Comparison of ENCODE assay signal across 32 mouse cellular contexts in genomic region chr11:50798836-50799235, GRCm38 (mm10). TPM values are rescaled to one million over a fixed set of nuclear protein-coding genes. Genes with fewer than 3 reads are reported as not detected.
DNase-seq lines count a peak whose midpoint lies in the region; ATAC-seq and TF ChIP-seq lines count a peak whose summit lies in the region.
"Had no signal": no experiment of that assay in that cellular context is flagged by ENCODE, and none has a peak within 500 bp of the region (broad histone marks: within the 10 kb centered on the region; RNA-seq: fewer than 3 reads in every experiment).

No protein-coding gene starts in this region.

- H3K27me3 ChIP-seq in intestine, postnatal 0 days (replicated peaks; ENCODE audit: control insufficient read depth, insufficient read depth, low read length), result no peaks in the 10 kb centered on the region
- H3K27me3 ChIP-seq in intestine, embryonic 16.5 days (replicated peaks; ENCODE audit: control insufficient read depth, insufficient read depth, low read length), result no peaks in the 10 kb centered on the region
- no peaks in the 10 kb centered on the region for H3K27me3 ChIP-seq in stomach, postnatal 0 days (ENCODE audit: control insufficient read depth, insufficient read depth, low read length)
- H3K27me3 ChIP-seq: embryonic facial prominence, embryonic 15.5 days; heart, embryonic 13.5 days; hindbrain, embryonic 12.5 days; Patski had no signal

- H3K4me1 ChIP-seq in intestine, postnatal 0 days (replicated peaks; ENCODE audit: control insufficient read depth, insufficient read depth, low read length), result no peaks in the 10 kb centered on the region
- H3K4me1 ChIP-seq in intestine, embryonic 16.5 days (ENCODE audit: control insufficient read depth, insufficient read depth, low read length), result no peaks in the 10 kb centered on the region
- no peaks in the 10 kb centered on the region for H3K4me1 ChIP-seq in stomach, postnatal 0 days (replicated peaks; ENCODE audit: control insufficient read depth, insufficient read depth)
- H3K4me1 ChIP-seq: embryonic facial prominence, embryonic 15.5 days; heart, embryonic 13.5 days; hindbrain, embryonic 12.5 days had no signal

- H3K4me3 ChIP-seq in intestine, postnatal 0 days (ENCODE audit: low read depth, low read length), result no peak overlapping the region
- no peak overlapping the region for H3K4me3 ChIP-seq in intestine, embryonic 16.5 days (ENCODE audit: low read length)
- H3K4me3 ChIP-seq in stomach, postnatal 0 days (ENCODE audit: low read depth, low read length), result no peak overlapping the region
- H3K4me3 ChIP-seq: embryonic facial prominence, embryonic 15.5 days; heart, adult 2 months; heart, embryonic 13.5 days; hindbrain, embryonic 12.5 days; myocyte had no signal

- peak; percentile 16 for DNase-seq in A20 (ENCODE audit: low read depth, low spot score)
- DNase-seq in CD8-positive naive resting alpha-beta T cell, adult 2 months (ENCODE audit: low read depth in 2 of 2, low spot score in 2 of 2), result peak; percentile 6 to 12
- no peak for DNase-seq in stomach, postnatal 0 days (ENCODE audit: low spot score)
- DNase-seq in c-Kit-positive CD71-positive TER-119-positive erythroid progenitor cells, embryonic 14.5 days (ENCODE audit: low spot score), result no peak
- no peak for DNase-seq in embryo, embryonic 10 days (ENCODE audit: low spot score)
- DNase-seq: adrenal gland, adult 2 months; cerebellum, adult 18-20 months; cerebellum, postnatal 36 days; gastrocnemius, postnatal 36 days; heart, adult 2 months; heart, postnatal 14 days; kidney, adult 9 months; kidney, postnatal 36 days; layer of hippocampus, postnatal 36 days; lung, postnatal 4 days; right cerebral cortex, adult 18-20 months had no signal

- peak; percentile 24; the same call in 1 of the 2 replicates for TF ChIP-seq CTCF in intestine, postnatal 0 days (IDR thresholded peaks at IDR 0.05; ENCODE audit: low read depth)
- peak; percentile 19; the same call in 1 of the 2 replicates for TF ChIP-seq CTCF in stomach, postnatal 0 days (IDR thresholded peaks at IDR 0.05; ENCODE audit: low read depth)

- no peak for TF ChIP-seq EP300 in stomach, postnatal 0 days (optimal IDR thresholded peaks at IDR 0.05)

- no peak overlapping the region for H3K9ac ChIP-seq in intestine, postnatal 0 days (ENCODE audit: low read depth, low read length)
- no peak overlapping the region for H3K9ac ChIP-seq in intestine, embryonic 16.5 days (ENCODE audit: low read depth, low read length)
- H3K9ac ChIP-seq in stomach, postnatal 0 days (ENCODE audit: low read length), result no peak overlapping the region
- H3K9ac ChIP-seq: embryonic facial prominence, embryonic 15.5 days; heart, embryonic 13.5 days; hindbrain, embryonic 12.5 days had no signal

- H3K27ac ChIP-seq in intestine, postnatal 0 days (ENCODE audit: low read depth, low read length), result no peak overlapping the region
- H3K27ac ChIP-seq in intestine, embryonic 16.5 days (ENCODE audit: low read length), result no peak overlapping the region
- H3K27ac ChIP-seq in stomach, postnatal 0 days (replicated peaks), result no peak overlapping the region
- H3K27ac ChIP-seq: embryonic facial prominence, embryonic 15.5 days; heart, adult 2 months; heart, embryonic 13.5 days; hindbrain, embryonic 12.5 days had no signal

- H3K36me3 ChIP-seq in intestine, postnatal 0 days (ENCODE audit: control insufficient read depth, insufficient read depth), result no peaks in the 10 kb centered on the region
- H3K36me3 ChIP-seq in intestine, embryonic 16.5 days (ENCODE audit: control insufficient read depth, insufficient read depth, low read length), result no peaks in the 10 kb centered on the region
- H3K36me3 ChIP-seq in stomach, postnatal 0 days (ENCODE audit: control insufficient read depth, insufficient read depth, low read length), result no peaks in the 10 kb centered on the region
- H3K36me3 ChIP-seq: G1E; heart, embryonic 13.5 days; hindbrain, embryonic 12.5 days had no signal

- H3K9me3 ChIP-seq in intestine, postnatal 0 days (ENCODE audit: control insufficient read depth), result no peaks in the 10 kb centered on the region
- no peaks in the 10 kb centered on the region for H3K9me3 ChIP-seq in intestine, embryonic 16.5 days (ENCODE audit: control insufficient read depth, low read length)
- H3K9me3 ChIP-seq in stomach, postnatal 0 days (ENCODE audit: control insufficient read depth, low read length), result no peaks in the 10 kb centered on the region
- H3K9me3 ChIP-seq: embryonic facial prominence, embryonic 15.5 days; heart, embryonic 13.5 days; hindbrain, embryonic 12.5 days had no signal

- ATAC-seq in intestine, postnatal 0 days, result no peak
- no peak for ATAC-seq in intestine, embryonic 16.5 days
- no peak for ATAC-seq in stomach, postnatal 0 days (ENCODE audit: low FRiP score, low TSS enrichment)
- ATAC-seq: forebrain, embryonic 16.5 days; Patski had no signal

- no peak overlapping the region for H3K4me2 ChIP-seq in intestine, postnatal 0 days (replicated peaks; ENCODE audit: low read depth)
- H3K4me2 ChIP-seq in intestine, embryonic 16.5 days (ENCODE audit: low read depth, low read length), result no peak overlapping the region
- no peak overlapping the region for H3K4me2 ChIP-seq in stomach, postnatal 0 days (replicated peaks; ENCODE audit: low read depth)
- H3K4me2 ChIP-seq: embryonic facial prominence, embryonic 15.5 days; heart, embryonic 13.5 days; hindbrain, embryonic 12.5 days had no signal

RNA-seq across cellular contexts. Expression of gene Zfp354c, which starts 28.7 kb away (rescaled TPM):
- polyA plus RNA-seq in intestine, postnatal 0 days (2015; fragmentation: Nextera tagmentation; extraction: Ambion mirVana), result 3.4 and 3.5 TPM in 2 replicates
- 11.1 and 11.6 TPM in 2 replicates for polyA plus RNA-seq in intestine, embryonic 16.5 days (2015; fragmentation: Nextera tagmentation; extraction: Ambion mirVana)
- 4.9 and 5.4 TPM in 2 replicates for polyA plus RNA-seq in stomach, postnatal 0 days (2015; fragmentation: Nextera tagmentation; extraction: Ambion mirVana)
- polyA plus RNA-seq: G1E had no signal

RNA-seq across cellular contexts. Expression of gene Zfp879, which starts 42.5 kb away (rescaled TPM):
- polyA plus RNA-seq in intestine, postnatal 0 days (2015; fragmentation: Nextera tagmentation; extraction: Ambion mirVana), result 0.08 and 0.18 TPM in 2 replicates
- polyA plus RNA-seq in intestine, embryonic 16.5 days (2015; fragmentation: Nextera tagmentation; extraction: Ambion mirVana), result 0.43 and 0.45 TPM in 2 replicates
- 0.30 and 0.31 TPM in 2 replicates for polyA plus RNA-seq in stomach, postnatal 0 days (2015; fragmentation: Nextera tagmentation; extraction: Ambion mirVana)
- polyA plus RNA-seq: G1E, myocyte had no signal

RNA-seq across cellular contexts. Expression of gene Grm6, which starts 51.6 kb away (rescaled TPM):
- not detected in 2 replicates for polyA plus RNA-seq in intestine, postnatal 0 days (2015; fragmentation: Nextera tagmentation; extraction: Ambion mirVana)
- polyA plus RNA-seq in intestine, embryonic 16.5 days (2015; fragmentation: Nextera tagmentation; extraction: Ambion mirVana), result not detected in 2 replicates
- polyA plus RNA-seq in stomach, postnatal 0 days (2015; fragmentation: Nextera tagmentation; extraction: Ambion mirVana), result 0.06 TPM in 1 of 2 replicates, not detected in the other
- polyA plus RNA-seq: adrenal gland, adult 2 months; C2C12; forebrain, embryonic 16.5 days; heart, embryonic 13.5 days; hindbrain, embryonic 12.5 days; intestine, embryonic 14.5 days; liver, adult 2 months; lung, embryonic 16.5 days; midbrain, embryonic 14.5 days; myocyte; neural tube, embryonic 14.5 days; Patski; urinary bladder, adult 2 months had no signal

Comparison
In these comparisons a context has a peak if more than half of its experiments do, and no peak if none do; other contexts are left out.
1. DNase-seq: peak in A20 (single experiment) and CD8-positive naive resting alpha-beta T cell, adult 2 months (2 of 2); none in stomach, postnatal 0 days (single experiment), c-Kit-positive CD71-positive TER-119-positive erythroid progenitor cells, embryonic 14.5 days (single experiment) and embryo, embryonic 10 days (single experiment).